Mouse (Mus musculus) testis, adult 2 months (tissue): ENCODE measurements around the gene Tm9sf1.

Experiments
- CTCF ChIP-seq: fragments of 200-500 bp; IDR thresholded peaks from 2 replicates; pipeline ENCODE4 v1.5.1; 2012; ENCODE audit warnings: low read depth, mild to moderate bottlenecking, inconsistent platforms, low read length, moderate library complexity; ENCODE audit not compliant: control insufficient read depth, insufficient read depth, insufficient replicate concordance
- POLR2A ChIP-seq: fragments of 200-500 bp; IDR thresholded peaks from 2 replicates; pipeline ENCODE4 v1.6.1; 2012; ENCODE audit warnings: low read depth, mild to moderate bottlenecking, inconsistent platforms, low read length, moderate library complexity; ENCODE audit not compliant: control insufficient read depth

- TF ChIP-seq POLR2A = no peak
- TF ChIP-seq CTCF = no peak
Observed at GRCm38 (mm10) chr14:55682118-55682493, 38.5 kb upstream of the Tm9sf1 start.
